Mouse (Mus musculus) heart, embryonic 13.5 days (tissue): ENCODE data around the gene Ulk4. TPM values are rescaled to one million over a fixed set of nuclear protein-coding genes. Genes with fewer than 3 reads are reported as not detected.

Source experiments
- ATAC-seq: fragments of 200-750 bp; cut with Nextera tagmentation; 2 replicates; pipeline ENCODE4 v1.8.0; 2017; ENCODE audit warnings: moderate TSS enrichment; ENCODE audit not compliant: insufficient number of reproducible peaks, low FRiP score, low TSS enrichment; ENCODE audit errors: extremely low read depth
- H3K27ac ChIP-seq: fragments of 300-500 bp; sonication (generic); replicated peaks from 2 replicates; pipeline ENCODE4 v1.5.1; 2015; ENCODE audit warnings: moderate library complexity, mild to moderate bottlenecking, inconsistent platforms
- H3K27me3 ChIP-seq: fragments of 300-500 bp; sonication (generic); replicated peaks from 2 replicates; pipeline ENCODE4 v1.6.1; 2015; ENCODE audit warnings: mild to moderate bottlenecking, inconsistent platforms
- H3K36me3 ChIP-seq: fragments of 300-500 bp; sonication (generic); 2 replicates; pipeline ENCODE4 v1.6.1; 2015; ENCODE audit warnings: mild to moderate bottlenecking, inconsistent platforms
- H3K4me1 ChIP-seq: fragments of 300-500 bp; sonication (generic); 2 replicates; pipeline ENCODE4 v1.6.1; 2015; ENCODE audit warnings: inconsistent platforms
- H3K4me2 ChIP-seq: fragments of 300-500 bp; sonication (generic); 2 replicates; pipeline ENCODE4 v1.6.1; 2015; ENCODE audit warnings: inconsistent platforms, mild to moderate bottlenecking, moderate library complexity
- H3K4me3 ChIP-seq: fragments of 300-500 bp; sonication (generic); 2 replicates; pipeline ENCODE4 v1.5.1; 2015; ENCODE audit warnings: moderate library complexity, mild to moderate bottlenecking, inconsistent platforms
- H3K9ac ChIP-seq: fragments of 300-500 bp; sonication (generic); 2 replicates; pipeline ENCODE4 v1.6.1; 2015; ENCODE audit warnings: inconsistent platforms, mild to moderate bottlenecking, moderate library complexity
- H3K9me3 ChIP-seq: fragments of 300-500 bp; sonication (generic); 2 replicates; pipeline ENCODE4 v1.6.1; 2016; ENCODE audit warnings: inconsistent platforms
- whole genome bisulfite sequencing: fragments of 180-500 bp; shearing (Covaris S2); methylation state at CpG from one replicate; pipeline ENCODE4 v1.1.7; 2015; ENCODE audit warnings: mixed read lengths; 5-methylcytosine and 5-hydroxymethylcytosine counted together
- polyA plus RNA-seq: library from polyadenylated mRNA; unstranded; fragments of >200 nt; fragmentation: Nextera tagmentation; extraction: Ambion mirVana; gene quantifications from 2 replicates; pipeline ENCODE4 v1.2.1, GENCODE M21; 2015

The Ulk4 gene
- polyA plus RNA-seq, 1 experiment from 2014 or later, result 95.9 TPM

GRCm38 (mm10) chr9:120963104-120963503, 313.9 kb downstream of the Ulk4 start:
- Histone ChIP-seq H3K4me3 (no peak overlapping the region), H3K9ac (no peak overlapping the region), H3K4me2 (no peak overlapping the region), H3K9me3 (no peaks in the 10 kb centered on the region), H3K36me3 (peaks cover 99% of the 10 kb centered on the region), H3K4me1 (peaks cover 73% of the 10 kb centered on the region), H3K27ac (peak overlapping the region; percentile 10; the same call in 1 of the 2 replicates), H3K27me3 (no peaks in the 10 kb centered on the region)
- 87% methylated on average over 4 of the region's 4 CpGs for WGBS
- ATAC-seq, result no peak

GRCm38 (mm10) chr9:120961969-120962700, 314.9 kb downstream of the Ulk4 start:
- no peak overlapping the region for H3K4me3 ChIP-seq
- 0 out of 2 replicates have a peak overlapping the region, but pooled peaks have one; percentile 28 for H3K9ac ChIP-seq
- ATAC-seq, result no peak
- H3K27ac ChIP-seq, result peak overlapping the region; percentile 54
- H3K36me3 ChIP-seq, result peaks cover 99% of the 10 kb centered on the region
- no peaks in the 10 kb centered on the region for H3K27me3 ChIP-seq
- 78% methylated on average over 3 of the region's 3 CpGs for WGBS
- H3K4me2 ChIP-seq, result no peak overlapping the region
- H3K9me3 ChIP-seq, result no peaks in the 10 kb centered on the region
- peaks cover 82% of the 10 kb centered on the region for H3K4me1 ChIP-seq

- Histone ChIP-seq H3K4me2 (no peak overlapping the region), H3K36me3 (peaks cover 99% of the 10 kb centered on the region), H3K27ac (peak overlapping the region; percentile 54; the same call in 1 of the 2 replicates), H3K4me3 (no peak overlapping the region), H3K4me1 (peaks cover 82% of the 10 kb centered on the region), H3K27me3 (no peaks in the 10 kb centered on the region), H3K9me3 (no peaks in the 10 kb centered on the region), H3K9ac (peak overlapping the region; percentile 47; the same call in 1 of the 2 replicates)
- no peak for ATAC-seq
- WGBS, result 50% methylated on average over 3 of the region's 3 CpGs
Measured at GRCm38 (mm10) chr9:120961466-120961865, 315.5 kb downstream of the Ulk4 start.

GRCm38 (mm10) chr9:120960611-120961010, 316.4 kb downstream of the Ulk4 start:
- Histone ChIP-seq H3K9ac (no peak overlapping the region; the same call in 1 of the 2 replicates), H3K4me2 (no peak overlapping the region), H3K4me1 (peaks cover 76% of the 10 kb centered on the region), H3K9me3 (no peaks in the 10 kb centered on the region), H3K36me3 (peaks cover 99% of the 10 kb centered on the region), H3K27me3 (no peaks in the 10 kb centered on the region), H3K4me3 (no peak overlapping the region), H3K27ac (no peak overlapping the region)
- WGBS, result 76% methylated on average over 4 of the region's 4 CpGs
- no peak for ATAC-seq

GRCm38 (mm10) chr9:120959225-120959624, 317.8 kb downstream of the Ulk4 start:
- H3K4me1 ChIP-seq, result peaks cover 62% of the 10 kb centered on the region
- no peak overlapping the region for H3K9ac ChIP-seq
- no peak overlapping the region for H3K4me2 ChIP-seq
- no peaks in the 10 kb centered on the region for H3K9me3 ChIP-seq
- no peaks in the 10 kb centered on the region for H3K27me3 ChIP-seq
- WGBS, result 77% methylated on average over 4 of the region's 4 CpGs
- peak overlapping the region; percentile 55 for H3K27ac ChIP-seq
- H3K4me3 ChIP-seq, result no peak overlapping the region
- no peak for ATAC-seq
- H3K36me3 ChIP-seq, result peaks cover 99% of the 10 kb centered on the region

GRCm38 (mm10) chr9:120958560-120958959, 318.4 kb downstream of the Ulk4 start:
- Histone ChIP-seq H3K9ac (no peak overlapping the region), H3K27me3 (no peaks in the 10 kb centered on the region), H3K36me3 (peaks cover 99% of the 10 kb centered on the region), H3K9me3 (no peaks in the 10 kb centered on the region), H3K4me3 (no peak overlapping the region), H3K27ac (peak overlapping the region; percentile 55; the same call in 1 of the 2 replicates), H3K4me2 (no peak overlapping the region), H3K4me1 (peaks cover 61% of the 10 kb centered on the region)
- WGBS, result 46% methylated on average over 6 of the region's 6 CpGs
- no peak for ATAC-seq

- peaks cover 61% of the 10 kb centered on the region for H3K4me1 ChIP-seq
- no peak for ATAC-seq
- H3K9me3 ChIP-seq, result no peaks in the 10 kb centered on the region
- peak overlapping the region; percentile 55; the same call in 1 of the 2 replicates for H3K27ac ChIP-seq
- no peak overlapping the region for H3K4me3 ChIP-seq
- no peak overlapping the region for H3K4me2 ChIP-seq
- no peaks in the 10 kb centered on the region for H3K27me3 ChIP-seq
- peaks cover 100% of the 10 kb centered on the region for H3K36me3 ChIP-seq
- 83% methylated on average over 5 of the region's 5 CpGs for WGBS
- H3K9ac ChIP-seq, result no peak overlapping the region
Measured at GRCm38 (mm10) chr9:120958051-120958450, 318.9 kb downstream of the Ulk4 start.

- Histone ChIP-seq H3K27me3 (no peaks in the 10 kb centered on the region), H3K27ac (no peak overlapping the region), H3K4me3 (no peak overlapping the region), H3K4me2 (no peak overlapping the region), H3K4me1 (peaks cover 42% of the 10 kb centered on the region), H3K9ac (no peak overlapping the region), H3K36me3 (peaks cover 73% of the 10 kb centered on the region), H3K9me3 (no peaks in the 10 kb centered on the region)
- 68% methylated on average over 3 of the region's 3 CpGs for WGBS
- ATAC-seq, result no peak
Measured at GRCm38 (mm10) chr9:120951947-120952346, 325.1 kb downstream of the Ulk4 start.

- Histone ChIP-seq H3K36me3 (peaks cover 61% of the 10 kb centered on the region), H3K9ac (no peak overlapping the region), H3K9me3 (no peaks in the 10 kb centered on the region), H3K27ac (no peak overlapping the region), H3K4me2 (no peak overlapping the region), H3K27me3 (no peaks in the 10 kb centered on the region), H3K4me1 (peaks cover 52% of the 10 kb centered on the region), H3K4me3 (no peak overlapping the region)
- WGBS, result 88% methylated on average over 12 of the region's 12 CpGs
- ATAC-seq, result no peak
Measured at GRCm38 (mm10) chr9:120950761-120951160, 326.2 kb downstream of the Ulk4 start.

GRCm38 (mm10) chr9:120948832-120949231, 328.2 kb downstream of the Ulk4 start:
- no peak for ATAC-seq
- Histone ChIP-seq H3K27me3 (no peaks in the 10 kb centered on the region), H3K9ac (no peak overlapping the region), H3K4me3 (no peak overlapping the region), H3K27ac (no peak overlapping the region), H3K4me2 (no peak overlapping the region), H3K4me1 (peaks cover 67% of the 10 kb centered on the region), H3K36me3 (peaks cover 42% of the 10 kb centered on the region), H3K9me3 (no peaks in the 10 kb centered on the region)
- whole genome bisulfite sequencing, result 96% methylated on average over 1 of the region's 1 CpGs

GRCm38 (mm10) chr9:120946131-120946530, 330.9 kb downstream of the Ulk4 start:
- ATAC-seq, result no peak
- H3K27me3 ChIP-seq, result no peaks in the 10 kb centered on the region
- no peak overlapping the region for H3K9ac ChIP-seq
- H3K36me3 ChIP-seq, result peaks cover 39% of the 10 kb centered on the region
- H3K9me3 ChIP-seq, result no peaks in the 10 kb centered on the region
- 68% methylated on average over 8 of the region's 8 CpGs for WGBS
- H3K4me1 ChIP-seq, result peaks cover 78% of the 10 kb centered on the region
- H3K4me3 ChIP-seq, result no peak overlapping the region
- no peak overlapping the region for H3K27ac ChIP-seq
- H3K4me2 ChIP-seq, result no peak overlapping the region

GRCm38 (mm10) chr9:120944211-120944610, 332.8 kb downstream of the Ulk4 start:
- Histone ChIP-seq H3K36me3 (peaks cover 40% of the 10 kb centered on the region), H3K4me3 (no peak overlapping the region), H3K27me3 (no peaks in the 10 kb centered on the region), H3K4me1 (peaks cover 95% of the 10 kb centered on the region), H3K9ac (no peak overlapping the region), H3K9me3 (no peaks in the 10 kb centered on the region), H3K4me2 (no peak overlapping the region), H3K27ac (no peak overlapping the region)
- WGBS, result 61% methylated on average over 3 of the region's 3 CpGs
- no peak for ATAC-seq
